Mouse (Mus musculus) liver, embryonic 16.5 days (tissue): ENCODE results near the gene Gm6803. TPM values are rescaled to one million over a fixed set of nuclear protein-coding genes. Genes with fewer than 3 reads are reported as not detected.

Source experiments
- polyA plus RNA-seq: library from polyadenylated mRNA; unstranded; fragments of >200 nt; fragmentation: Nextera tagmentation; extraction: Ambion mirVana; gene quantifications from 2 replicates; pipeline ENCODE4 v1.2.1, GENCODE M21; 2015

The Gm6803 gene
- polyA plus RNA-seq, 1 experiment from 2014 or later: not detected

Other genes with a start within 250 kb of the Gm6803 start
- not detected in 2 replicates for gene Gm21319, start 243.0 kb downstream of the Gm6803 start, polyA plus RNA-seq
- gene Gm21936, start 223.3 kb downstream of the Gm6803 start, polyA plus RNA-seq: not detected in 2 replicates
- gene BB287469, start 202.2 kb downstream of the Gm6803 start, polyA plus RNA-seq: 0.26 TPM in 1 of 2 replicates, not detected in the other
- not detected in 2 replicates for gene Gm2001, start 176.4 kb downstream of the Gm6803 start, polyA plus RNA-seq
- not detected in 2 replicates for gene Gm2016, start 144.7 kb downstream of the Gm6803 start, polyA plus RNA-seq
- not detected in 2 replicates for gene Gm2022, start 123.4 kb downstream of the Gm6803 start, polyA plus RNA-seq
- gene Gm2035, start 98.9 kb downstream of the Gm6803 start, polyA plus RNA-seq: not detected in 2 replicates
- not detected in 2 replicates for gene Gm2042, start 64.7 kb downstream of the Gm6803 start, polyA plus RNA-seq
- not detected in 2 replicates for gene Gm2075, start 6.9 kb downstream of the Gm6803 start, polyA plus RNA-seq
- gene Gm2056, start 8.2 kb upstream of the Gm6803 start, polyA plus RNA-seq: not detected in 2 replicates
- not detected in 2 replicates for gene Gm16368, start 64.9 kb upstream of the Gm6803 start, polyA plus RNA-seq
- gene Gm10436, start 163.3 kb upstream of the Gm6803 start, polyA plus RNA-seq: not detected in 2 replicates
- gene Gm8332, start 231.3 kb upstream of the Gm6803 start, polyA plus RNA-seq: not detected in 2 replicates